Mouse (Mus musculus) left cerebral cortex, adult 11 months (tissue): ENCODE measurements at regions not wholly inside any gene's neighbourhood (a gene's known extent, or its start where the extent isn't known, plus 50 kb on each side); places are given as distances from the start of the nearest gene placed in this dataset.
"Not testable (repeated sequence)": the region's sequence is repeated elsewhere in the genome, so short reads cannot be mapped to it uniquely, and the experiment has no call there.

Experiments
- DNase-seq: peaks from one replicate; pipeline ENCODE4 v3.0.0; 2022; ENCODE audit warnings: low spot score

GRCm38 (mm10) chr4:114296380-114296779, 110.1 kb upstream of the Trabd2b start:
- no peak for DNase-seq

GRCm38 (mm10) chr4:114298517-114298916, 108.0 kb upstream of the Trabd2b start:
- DNase-seq: not testable (repeated sequence)

GRCm38 (mm10) chr4:114300390-114301012, 106.0 kb upstream of the Trabd2b start:
- DNase-seq: peak; percentile 52

- no peak for DNase-seq
These were observed 101.9 kb upstream of the Trabd2b start for GRCm38 (mm10) chr4:114304654-114305053.

- no peak for DNase-seq
These were observed 99.0 kb upstream of the Trabd2b start for GRCm38 (mm10) chr4:114307491-114307890.

- DNase-seq: no peak
These were observed 98.0 kb upstream of the Trabd2b start for GRCm38 (mm10) chr4:114308518-114308917.

- no peak for DNase-seq
These were observed 91.5 kb upstream of the Trabd2b start for GRCm38 (mm10) chr4:114315051-114315450.

- DNase-seq: no peak
These were observed 91.0 kb upstream of the Trabd2b start for GRCm38 (mm10) chr4:114315556-114315955.

- DNase-seq: no peak
These were observed 89.4 kb upstream of the Trabd2b start for GRCm38 (mm10) chr4:114317076-114317475.

- DNase-seq: no peak
These were observed 86.4 kb upstream of the Trabd2b start for GRCm38 (mm10) chr4:114320076-114320475.

- DNase-seq: no peak
These were observed 84.8 kb upstream of the Trabd2b start for GRCm38 (mm10) chr4:114321516-114322339.

GRCm38 (mm10) chr4:114329978-114330377, 76.5 kb upstream of the Trabd2b start:
- no peak for DNase-seq

GRCm38 (mm10) chr4:114331161-114331560, 75.4 kb upstream of the Trabd2b start:
- DNase-seq: no peak

GRCm38 (mm10) chr4:114334850-114335249, 71.7 kb upstream of the Trabd2b start:
- no peak for DNase-seq

GRCm38 (mm10) chr4:114336029-114336746, 70.3 kb upstream of the Trabd2b start:
- DNase-seq: no peak

- DNase-seq: no peak
These were observed 69.8 kb upstream of the Trabd2b start for GRCm38 (mm10) chr4:114336747-114337090.

- DNase-seq: no peak
These were observed 66.7 kb upstream of the Trabd2b start for GRCm38 (mm10) chr4:114339793-114340192.

GRCm38 (mm10) chr4:114345154-114345553, 61.4 kb upstream of the Trabd2b start:
- no peak for DNase-seq

GRCm38 (mm10) chr4:114346068-114346747, 60.3 kb upstream of the Trabd2b start:
- no peak for DNase-seq

- no peak for DNase-seq
These were observed 59.6 kb upstream of the Trabd2b start for GRCm38 (mm10) chr4:114346884-114347283.

- DNase-seq: no peak
These were observed 56.9 kb upstream of the Trabd2b start for GRCm38 (mm10) chr4:114349601-114350000.

- DNase-seq: no peak
These were observed 55.2 kb upstream of the Trabd2b start for GRCm38 (mm10) chr4:114351282-114351681.
